Mouse (Mus musculus) liver, postnatal 0 days (tissue): ENCODE measurements at regions not wholly inside any gene's neighbourhood (a gene's known extent, or its start where the extent isn't known, plus 50 kb on each side); places are given as distances from the start of the nearest gene placed in this dataset.

Experiments used
- ATAC-seq: fragments of 200-750 bp; cut with Nextera tagmentation; 2 replicates; pipeline ENCODE4 v1.8.0; 2017; ENCODE audit warnings: mild to moderate bottlenecking, moderate library complexity
- DNase-seq: peaks from one replicate; pipeline ENCODE4 v3.0.0-alpha.2; 2016
- H3K27ac ChIP-seq: fragments of 300-500 bp; sonication (generic); 2 replicates; pipeline ENCODE4 v1.5.1; 2014; ENCODE audit warnings: antibody characterized with exemption, moderate library complexity, mild to moderate bottlenecking, low read depth
- H3K27me3 ChIP-seq: fragments of 300-500 bp; sonication (generic); 2 replicates; pipeline ENCODE4 v1.6.1; 2014; ENCODE audit warnings: low read length, control low read depth, mixed read lengths; ENCODE audit not compliant: insufficient read depth
- H3K36me3 ChIP-seq: fragments of 300-500 bp; sonication (generic); replicated peaks from 2 replicates; pipeline ENCODE4 v1.6.1; 2014; ENCODE audit warnings: mild to moderate bottlenecking, control low read depth, low read length, moderate library complexity, mixed read lengths; ENCODE audit not compliant: insufficient read depth
- H3K4me1 ChIP-seq: fragments of 300-500 bp; sonication (generic); 2 replicates; pipeline ENCODE4 v1.6.1; 2014; ENCODE audit warnings: antibody characterized with exemption, mild to moderate bottlenecking, control low read depth; ENCODE audit not compliant: insufficient read depth
- H3K4me2 ChIP-seq: fragments of 300-500 bp; sonication (generic); 2 replicates; pipeline ENCODE4 v1.6.1; 2014; ENCODE audit warnings: low read depth, mild to moderate bottlenecking, low read length, moderate library complexity, mixed read lengths
- H3K4me3 ChIP-seq: fragments of 300-500 bp; sonication (generic); 2 replicates; pipeline ENCODE4 v1.5.1; 2014; ENCODE audit warnings: low read depth, low read length
- H3K9ac ChIP-seq: fragments of 300-500 bp; sonication (generic); replicated peaks from 2 replicates; pipeline ENCODE4 v1.6.1; 2014; ENCODE audit warnings: mild to moderate bottlenecking, moderate library complexity
- H3K9me3 ChIP-seq: fragments of 300-500 bp; sonication (generic); 2 replicates; pipeline ENCODE4 v1.6.1; 2016; ENCODE audit warnings: mild to moderate bottlenecking, control low read depth, low read length, mixed read lengths
- CTCF ChIP-seq: sonication (generic); IDR thresholded peaks from 2 replicates; pipeline ENCODE4 v1.5.1; 2016; ENCODE audit warnings: antibody characterized with exemption, low read depth
- EP300 ChIP-seq: IDR thresholded peaks from 2 replicates; pipeline ENCODE4 v1.6.1; 2016; ENCODE audit warnings: antibody characterized with exemption, low read depth, mild to moderate bottlenecking
- WGBS: fragments of 180-500 bp; shearing (Covaris S2); extraction: QIAGEN DNeasy Blood & Tissue Kit; methylation state at CpG from one replicate; pipeline ENCODE4 v1.1.7; 2014; ENCODE audit not compliant: insufficient replicate concordance; 5-methylcytosine and 5-hydroxymethylcytosine counted together

GRCm38 (mm10) chr1:186474844-186475243 is 230.9 kb downstream of the Tgfb2 start:
- no peak overlapping the region for H3K27ac ChIP-seq
- H3K36me3 ChIP-seq = no peaks in the 10 kb centered on the region
- H3K9me3 ChIP-seq = no peaks in the 10 kb centered on the region
- H3K27me3 ChIP-seq = no peaks in the 10 kb centered on the region
- WGBS = 58% methylated on average over 2 of the region's 2 CpGs
- H3K4me1 ChIP-seq = no peaks in the 10 kb centered on the region
- no peak overlapping the region for H3K9ac ChIP-seq
- TF ChIP-seq EP300 (no peak), CTCF (no peak)
- ATAC-seq (no peak), DNase-seq (no peak)
- no peak overlapping the region for H3K4me2 ChIP-seq
- H3K4me3 ChIP-seq = no peak overlapping the region

DNA sequence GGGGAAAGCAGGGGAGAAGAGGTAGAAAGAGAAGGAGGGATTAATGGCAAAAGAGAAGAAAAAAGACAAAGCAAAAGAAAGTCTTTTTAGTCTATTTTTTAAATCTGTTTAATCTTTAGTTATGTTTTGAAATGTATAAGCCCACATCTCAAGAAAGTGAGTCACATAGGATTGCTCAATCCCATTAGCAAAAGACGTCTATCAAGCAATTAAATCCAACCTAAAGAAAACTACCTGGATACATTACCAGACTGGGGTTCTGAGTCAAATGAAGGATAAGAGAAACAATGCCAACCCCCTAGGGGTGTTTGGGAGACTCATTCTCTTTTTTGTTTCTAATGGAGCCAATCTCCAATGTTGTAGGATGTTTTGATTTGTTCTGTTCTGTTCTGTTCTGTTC is 231.4 kb downstream of the Tgfb2 start:
- ATAC-seq = no peak
- WGBS = 55% methylated on average over 1 of the region's 1 CpGs

DNA sequence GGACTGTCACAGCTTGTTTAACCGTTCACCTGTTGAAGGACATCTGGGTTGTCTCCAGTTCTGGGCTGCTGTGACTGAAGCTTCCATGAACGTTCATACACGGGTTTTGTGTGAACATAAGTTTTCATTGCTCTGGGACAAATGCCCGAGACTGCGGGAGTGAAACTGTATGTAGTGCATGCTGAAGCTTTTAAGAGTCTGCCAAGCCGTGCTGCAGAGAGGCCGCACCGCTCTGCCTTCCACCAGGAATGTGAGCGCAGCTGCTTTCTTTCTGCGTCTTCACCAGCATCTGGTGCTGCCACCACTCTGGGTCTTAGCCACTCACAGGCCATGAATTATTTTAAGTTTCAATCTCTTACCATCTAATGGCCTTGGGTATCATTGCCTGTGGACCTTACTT is 232.8 kb downstream of the Tgfb2 start:
- H3K27me3 ChIP-seq = no peaks in the 10 kb centered on the region
- H3K4me3 ChIP-seq = no peak overlapping the region
- H3K4me1 ChIP-seq = no peaks in the 10 kb centered on the region
- H3K4me2 ChIP-seq = no peak overlapping the region
- ATAC-seq (no peak), DNase-seq (no peak)
- H3K9me3 ChIP-seq = no peaks in the 10 kb centered on the region
- H3K9ac ChIP-seq = no peak overlapping the region
- no peak for TF ChIP-seq CTCF
- TF ChIP-seq EP300 = no peak
- 83% methylated on average over 10 of the region's 10 CpGs for WGBS
- no peaks in the 10 kb centered on the region for H3K36me3 ChIP-seq
- H3K27ac ChIP-seq = no peak overlapping the region

More for the DNA sequence above, 231.4 kb downstream of the Tgfb2 start:
- H3K4me3 ChIP-seq = no peak overlapping the region
- H3K27me3 ChIP-seq = no peaks in the 10 kb centered on the region
- no peak for TF ChIP-seq CTCF
- TF ChIP-seq EP300 = no peak
- H3K27ac ChIP-seq = no peak overlapping the region
- no peaks in the 10 kb centered on the region for H3K36me3 ChIP-seq
- no peaks in the 10 kb centered on the region for H3K9me3 ChIP-seq
- H3K4me2 ChIP-seq = no peak overlapping the region
- no peak overlapping the region for H3K9ac ChIP-seq
- H3K4me1 ChIP-seq = no peaks in the 10 kb centered on the region
- DNase-seq = no peak

DNA sequence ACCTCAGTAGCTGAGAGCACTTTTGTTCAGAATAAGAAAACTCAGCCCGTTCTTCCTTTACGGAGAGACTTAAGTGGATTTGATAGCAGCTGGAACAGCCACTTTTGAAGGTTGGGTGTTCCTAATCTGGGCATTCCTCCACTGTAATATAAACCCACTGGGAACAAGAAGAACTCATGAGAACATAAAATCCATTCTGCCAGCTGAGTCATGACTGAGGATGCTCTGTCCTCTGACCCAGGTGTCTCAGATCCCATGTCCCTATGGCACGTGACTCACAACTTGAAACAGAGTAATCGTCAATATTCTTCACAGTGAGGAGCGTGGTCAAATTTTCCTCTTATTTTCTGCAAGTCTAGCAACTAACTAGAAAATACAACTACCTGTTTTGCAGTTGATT is 240.3 kb downstream of the Tgfb2 start:
- H3K4me2 ChIP-seq = no peak overlapping the region
- no peak for DNase-seq
- no peak overlapping the region for H3K27ac ChIP-seq
- no peaks in the 10 kb centered on the region for H3K36me3 ChIP-seq
- no peak overlapping the region for H3K9ac ChIP-seq
- no peaks in the 10 kb centered on the region for H3K27me3 ChIP-seq
- no peak for ATAC-seq
- no peaks in the 10 kb centered on the region for H3K4me1 ChIP-seq
- no peaks in the 10 kb centered on the region for H3K9me3 ChIP-seq
- no peak for TF ChIP-seq CTCF
- TF ChIP-seq EP300 = no peak
- 85% methylated on average over 5 of the region's 5 CpGs for WGBS
- no peak overlapping the region for H3K4me3 ChIP-seq

- Histone ChIP-seq H3K36me3 (no peaks in the 10 kb centered on the region), H3K4me3 (no peak overlapping the region), H3K4me1 (no peaks in the 10 kb centered on the region), H3K27ac (no peak overlapping the region), H3K27me3 (no peaks in the 10 kb centered on the region), H3K4me2 (no peak overlapping the region), H3K9me3 (no peaks in the 10 kb centered on the region), H3K9ac (no peak overlapping the region)
- ATAC-seq = no peak
- no peak for DNase-seq
- TF ChIP-seq EP300 (no peak), CTCF (no peak)
- WGBS = 69% methylated on average over 10 of the region's 10 CpGs
Observed at GRCm38 (mm10) chr1:186460742-186461141, 245.0 kb downstream of the Tgfb2 start.

GRCm38 (mm10) chr1:186458099-186458637 is 247.6 kb downstream of the Tgfb2 start:
- Histone ChIP-seq H3K4me1 (no peaks in the 10 kb centered on the region), H3K27ac (no peak overlapping the region), H3K36me3 (no peaks in the 10 kb centered on the region), H3K9me3 (no peaks in the 10 kb centered on the region), H3K27me3 (no peaks in the 10 kb centered on the region), H3K4me2 (no peak overlapping the region), H3K9ac (no peak overlapping the region), H3K4me3 (no peak overlapping the region)
- DNase-seq (no peak), ATAC-seq (no peak)
- WGBS = 39% methylated on average over 2 of the region's 2 CpGs
- TF ChIP-seq EP300 (no peak), CTCF (no peak)

GRCm38 (mm10) chr1:186457098-186457497 is 248.7 kb downstream of the Tgfb2 start:
- ATAC-seq (no peak), DNase-seq (no peak)
- Histone ChIP-seq H3K27me3 (no peaks in the 10 kb centered on the region), H3K27ac (no peak overlapping the region), H3K36me3 (no peaks in the 10 kb centered on the region), H3K4me1 (no peaks in the 10 kb centered on the region), H3K9me3 (no peaks in the 10 kb centered on the region), H3K9ac (no peak overlapping the region), H3K4me2 (no peak overlapping the region), H3K4me3 (no peak overlapping the region)
- 83% methylated on average over 8 of the region's 8 CpGs for WGBS
- TF ChIP-seq CTCF (no peak), EP300 (no peak)
